Mouse (Mus musculus) heart, postnatal 0 days (tissue): ENCODE data around the gene Fam166b.

Experiments
- CTCF ChIP-seq: IDR thresholded peaks from 2 replicates; pipeline ENCODE4 v1.5.1; 2016; ENCODE audit warnings: antibody characterized with exemption, control low read depth, low read depth
- EP300 ChIP-seq: IDR thresholded peaks from 2 replicates; pipeline ENCODE4 v1.6.1; 2016; ENCODE audit warnings: antibody characterized with exemption, low read depth

DNA sequence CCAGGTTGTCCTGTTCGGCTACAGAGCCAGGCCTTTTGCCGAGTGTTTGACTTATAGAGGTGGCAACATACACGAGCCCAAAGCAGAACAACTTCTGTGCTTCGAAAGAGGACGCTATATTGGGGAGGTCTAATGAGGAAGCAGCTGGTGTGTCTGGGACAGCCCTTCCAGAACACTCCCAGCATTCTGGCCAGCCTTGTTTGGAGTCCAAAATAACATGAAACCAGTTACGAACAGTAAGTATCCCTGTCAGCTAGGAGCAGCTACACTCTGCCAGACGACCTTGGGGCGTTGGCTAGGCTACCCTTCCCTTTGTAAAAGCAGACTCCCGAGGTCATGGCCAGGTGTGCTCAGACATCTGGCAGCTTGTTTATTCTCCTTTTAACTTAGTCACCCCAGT lies 26.7 kb downstream of the Fam166b start:
- TF ChIP-seq EP300 (no peak), CTCF (no peak)
